Mouse (Mus musculus) liver, adult 2 months (tissue): Measurements from ENCODE around the gene Rpl26. TPM values are rescaled to one million over a fixed set of nuclear protein-coding genes. Genes with fewer than 3 reads are reported as not detected.
"Not testable (repeated sequence)": the region's sequence is repeated elsewhere in the genome, so short reads cannot be mapped to it uniquely, and the experiment has no call there.

ENCODE experiments used
- DNase-seq: peaks from one replicate; pipeline ENCODE4 v3.0.0-alpha.2; 2011; ENCODE audit warnings: low read depth, low spot score; ENCODE audit errors: extremely low read depth
- H3K27ac ChIP-seq: fragments of 200-500 bp; replicated peaks from 2 replicates; pipeline ENCODE4 v1.5.1; 2012; ENCODE audit warnings: low read depth, mild to moderate bottlenecking, control low read depth, inconsistent platforms, low read length; ENCODE audit not compliant: insufficient read depth
- H3K27me3 ChIP-seq: fragments of 200-500 bp; 2 replicates; pipeline ENCODE4 v1.6.1; 2012; ENCODE audit warnings: mild to moderate bottlenecking, moderate library complexity, low read length, inconsistent platforms; ENCODE audit not compliant: control insufficient read depth, insufficient read depth
- H3K36me3 ChIP-seq: fragments of 200-500 bp; 2 replicates; pipeline ENCODE4 v1.6.1; 2012; ENCODE audit warnings: low read length, inconsistent platforms; ENCODE audit not compliant: control insufficient read depth, insufficient read depth
- H3K4me1 ChIP-seq: fragments of 200-500 bp; 2 replicates; pipeline ENCODE4 v1.6.1; 2011; ENCODE audit warnings: low read length; ENCODE audit not compliant: control insufficient read depth, insufficient read depth
- H3K4me3 ChIP-seq: fragments of 200-500 bp; 2 replicates; pipeline ENCODE4 v1.5.1; 2011; ENCODE audit warnings: low read depth, mild to moderate bottlenecking, control low read depth, low read length, moderate library complexity; ENCODE audit not compliant: insufficient read depth
- H3K79me2 ChIP-seq: fragments of 200-500 bp; 2 replicates; pipeline ENCODE4 v1.6.1; 2012; ENCODE audit warnings: inconsistent platforms, mild to moderate bottlenecking, low read length, moderate library complexity; ENCODE audit not compliant: control insufficient read depth, insufficient read depth
- H3K9ac ChIP-seq: fragments of 200-500 bp; 2 replicates; pipeline ENCODE4 v1.6.1; 2012; ENCODE audit warnings: low read depth, mild to moderate bottlenecking, control low read depth, inconsistent platforms, low read length
- CTCF ChIP-seq: fragments of 200-500 bp; IDR thresholded peaks from 2 replicates; pipeline ENCODE4 v1.5.1; 2011; ENCODE audit warnings: low read depth, low read length, control low read depth
- POLR2A ChIP-seq: fragments of 200-500 bp; IDR thresholded peaks from 2 replicates; pipeline ENCODE4 v1.6.1; 2011; ENCODE audit warnings: low read length, control low read depth; ENCODE audit not compliant: insufficient read depth; ENCODE audit errors: extremely low read depth
- WGBS: fragments of 180-500 bp; shearing (Covaris S2); methylation state at CpG from one replicate; pipeline ENCODE4 v1.1.7; 2018; 5-methylcytosine and 5-hydroxymethylcytosine counted together
- polyA plus RNA-seq: library from polyadenylated mRNA; depleted of rRNA; stranded (reverse); fragments of >200 nt; gene quantifications from 2 replicates; pipeline ENCODE4 v1.2.3, GENCODE M21; 2012
- total RNA-seq: library from RNA; depleted of rRNA; stranded (reverse); fragments of >200 nt; gene quantifications from 2 replicates; pipeline ENCODE4 v1.2.3, GENCODE M21; 2014

Gene Rpl26
- total and polyA plus RNA-seq, 2 experiments, result 292 to 1,005 TPM

DNA sequence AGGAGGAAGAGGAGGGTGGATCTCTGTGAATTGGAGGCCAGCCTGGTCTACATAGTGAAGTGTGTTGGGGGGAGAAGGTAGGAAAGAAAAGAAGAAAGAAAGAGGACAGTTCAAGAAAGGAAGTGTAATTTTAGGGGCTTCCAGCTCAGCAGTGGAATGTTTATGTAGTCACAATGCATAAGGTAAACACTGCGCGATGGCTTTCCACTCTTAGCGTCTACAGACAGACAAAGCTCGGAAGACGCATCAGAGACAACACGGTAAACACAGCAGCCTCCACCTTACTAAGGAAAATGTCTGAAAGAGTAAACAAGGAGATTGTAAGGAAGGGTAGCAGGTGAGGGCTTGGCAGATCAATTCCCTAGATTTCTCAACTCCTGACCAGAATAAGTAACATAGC lies 28.6 kb downstream of the Rpl26 start:
- 35% methylated on average over 6 of the region's 6 CpGs for WGBS
- no peaks in the 10 kb centered on the region for H3K79me2 ChIP-seq
- H3K4me3 ChIP-seq, result no peak overlapping the region
- H3K36me3 ChIP-seq, result no peaks in the 10 kb centered on the region
- TF ChIP-seq CTCF (no peak), POLR2A (no peak)
- H3K27ac ChIP-seq, result no peak overlapping the region
- H3K27me3 ChIP-seq, result no peaks in the 10 kb centered on the region
- no peak for DNase-seq
- no peak overlapping the region for H3K9ac ChIP-seq
- no peaks in the 10 kb centered on the region for H3K4me1 ChIP-seq

DNA sequence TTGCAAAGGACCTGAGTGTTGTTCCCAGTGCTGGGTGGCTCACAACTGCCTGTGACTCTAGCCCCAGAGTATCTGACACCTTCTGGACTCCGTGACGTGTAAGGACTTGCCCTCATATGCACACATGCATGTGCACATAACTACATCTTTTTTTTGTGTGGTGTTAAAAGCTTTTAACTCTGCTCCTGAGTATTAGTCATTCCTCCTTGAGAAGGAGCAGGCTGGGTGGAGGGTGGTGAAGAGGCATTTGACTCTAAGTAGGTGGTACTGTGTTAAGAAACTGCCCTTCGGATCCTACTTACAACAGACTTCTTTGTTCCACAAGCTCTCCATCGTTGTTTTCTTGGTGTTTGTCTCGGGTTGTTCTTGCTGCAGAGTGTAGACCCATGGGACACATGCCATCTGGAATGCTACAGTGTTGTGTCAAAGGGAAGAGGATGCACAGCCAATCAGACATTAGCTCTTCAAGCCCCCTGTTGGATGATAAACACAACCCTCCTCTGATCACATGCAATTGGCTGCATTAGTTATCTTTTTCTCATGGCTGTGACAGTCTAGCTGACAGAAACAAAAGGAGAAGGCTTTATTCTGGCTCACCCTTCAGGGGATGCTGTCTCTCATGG lies 32.6 kb downstream of the Rpl26 start:
- H3K9ac ChIP-seq, result no peak overlapping the region
- WGBS, result 79% methylated on average over 5 of the region's 5 CpGs

DNA sequence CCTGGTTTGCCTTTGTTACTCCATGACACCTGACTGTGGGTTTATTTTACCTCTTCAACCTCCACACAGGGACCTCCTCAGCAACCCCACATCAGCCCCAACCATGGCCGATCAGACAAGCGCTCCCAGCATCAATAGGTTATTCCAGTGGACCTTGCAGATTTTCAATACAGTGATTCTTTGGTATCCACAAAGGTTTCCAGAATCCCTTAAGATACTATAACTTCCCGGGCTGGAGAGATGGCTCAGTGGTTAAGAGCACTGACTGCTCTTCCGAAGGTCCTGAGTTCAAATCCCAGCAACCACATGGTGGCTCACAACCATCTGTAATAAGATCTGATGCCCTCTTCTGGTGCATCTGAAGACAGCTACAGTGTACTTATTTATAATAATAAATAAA lies 35.6 kb downstream of the Rpl26 start:
- not testable (repeated sequence) for H3K36me3 ChIP-seq

More for the DNA sequence above, 32.6 kb downstream of the Rpl26 start:
- Histone ChIP-seq H3K27ac (no peak overlapping the region), H3K36me3 (no peaks in the 10 kb centered on the region), H3K4me1 (no peaks in the 10 kb centered on the region), H3K27me3 (no peaks in the 10 kb centered on the region), H3K4me3 (no peak overlapping the region), H3K79me2 (no peaks in the 10 kb centered on the region)
- DNase-seq, result no peak
- TF ChIP-seq CTCF (no peak), POLR2A (no peak)

DNA sequence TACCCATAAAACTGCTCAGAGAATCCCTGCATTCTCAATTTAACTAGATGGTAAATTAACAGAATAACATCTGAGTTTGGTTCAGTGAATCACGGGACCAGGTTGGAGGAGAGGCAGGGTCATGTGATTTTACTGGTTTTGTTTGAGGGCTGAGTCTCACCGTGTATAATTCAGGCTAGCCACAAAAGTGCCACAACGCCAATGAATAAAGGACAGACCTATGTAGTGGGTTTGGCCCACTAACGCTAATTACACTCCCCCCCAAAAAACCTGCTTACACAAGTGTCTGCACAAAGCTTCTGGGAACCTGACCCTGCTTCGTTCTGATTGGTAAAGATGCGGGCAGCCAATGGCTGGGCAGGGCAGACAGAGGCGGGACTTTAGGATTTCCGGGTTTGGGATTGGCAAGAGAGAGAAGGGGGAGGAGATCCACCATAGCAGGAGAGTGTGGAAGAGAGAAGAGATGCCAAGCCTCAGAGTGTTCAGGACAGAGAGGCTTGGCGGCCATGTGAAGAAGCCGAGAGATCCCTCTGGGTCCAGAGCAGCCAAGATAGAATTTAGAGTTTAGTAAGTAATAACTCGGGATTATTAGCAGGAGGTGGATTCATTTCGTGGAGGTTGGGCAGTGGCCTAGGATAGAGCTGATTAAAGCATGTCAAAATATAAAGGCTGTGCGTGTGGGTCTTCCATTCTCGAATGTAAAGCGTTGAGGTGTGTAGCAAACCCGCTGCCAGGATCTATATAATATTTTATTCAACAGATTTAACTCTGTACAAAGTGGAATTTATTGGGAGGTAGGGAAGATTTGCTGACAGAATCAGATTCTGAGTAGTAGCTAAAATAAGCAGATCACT lies 38.3 kb downstream of the Rpl26 start:
- no peaks in the 10 kb centered on the region for H3K36me3 ChIP-seq
- H3K4me3 ChIP-seq, result peak overlapping the region; percentile 43
- TF ChIP-seq POLR2A (0 out of 2 replicates have a peak, but pooled peaks have one; percentile 22), CTCF (no peak)
- no peaks in the 10 kb centered on the region for H3K79me2 ChIP-seq
- H3K27ac ChIP-seq, result peak overlapping the region; percentile 26; the same call in 1 of the 2 replicates
- WGBS, result 2% methylated on average over 16 of the region's 16 CpGs
- peak overlapping the region; percentile 40 for H3K9ac ChIP-seq
- H3K27me3 ChIP-seq, result no peaks in the 10 kb centered on the region
- no peaks in the 10 kb centered on the region for H3K4me1 ChIP-seq
- DNase-seq, result peak; percentile 86

More for the DNA sequence above, 35.6 kb downstream of the Rpl26 start:
- DNase-seq, H3K27ac ChIP-seq, H3K27me3 ChIP-seq, H3K4me1 ChIP-seq, H3K9ac ChIP-seq, H3K79me2 ChIP-seq, H3K4me3 ChIP-seq: not testable (repeated sequence)
- 90% methylated on average over 4 of the region's 4 CpGs for WGBS

DNA sequence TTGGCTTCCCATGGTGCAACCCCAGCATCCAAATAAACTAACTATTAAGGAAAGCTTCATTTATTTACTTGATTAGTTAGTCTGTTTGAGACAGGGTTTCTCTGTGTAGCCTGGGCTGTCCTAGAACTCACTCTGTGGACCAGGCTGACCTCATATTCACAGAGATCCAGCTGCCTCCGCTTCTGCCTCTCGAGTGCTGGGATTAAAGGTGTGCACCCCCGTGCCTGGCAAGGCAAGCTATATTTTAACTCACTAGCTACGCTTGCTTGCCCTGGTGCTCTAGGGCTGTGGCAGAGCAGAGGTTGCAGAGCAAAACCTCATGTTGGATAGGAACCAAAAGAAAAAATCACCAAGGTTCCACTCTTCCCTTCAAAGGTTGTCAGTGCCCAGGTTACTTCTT lies 39.1 kb downstream of the Rpl26 start:
- Histone ChIP-seq H3K9ac (no peak overlapping the region; the same call in 1 of the 2 replicates), H3K27me3 (no peaks in the 10 kb centered on the region)
- TF ChIP-seq POLR2A (no peak), CTCF (no peak)

DNA sequence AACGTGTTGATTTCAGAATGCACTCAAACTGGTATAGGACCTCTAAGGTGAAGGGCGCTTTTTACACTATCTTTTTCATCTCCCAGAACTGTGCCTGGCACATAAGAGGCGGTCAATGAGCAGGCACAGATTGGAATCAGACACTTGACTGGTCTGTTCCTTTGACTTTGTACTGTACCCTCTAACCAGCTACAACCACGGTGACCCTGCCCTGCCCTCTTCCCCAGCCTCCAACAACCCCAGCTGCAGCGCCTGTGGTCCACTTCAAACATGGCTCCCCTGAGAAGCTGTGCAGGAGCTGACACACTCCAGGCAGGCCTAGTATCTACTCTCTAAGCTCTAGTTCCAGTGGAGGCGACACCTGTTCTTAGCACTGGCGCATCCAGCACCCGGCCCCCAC lies 41.3 kb downstream of the Rpl26 start:
- TF ChIP-seq CTCF (no peak), POLR2A (no peak)
- no peaks in the 10 kb centered on the region for H3K79me2 ChIP-seq
- no peaks in the 10 kb centered on the region for H3K36me3 ChIP-seq
- H3K9ac ChIP-seq, result no peak overlapping the region
- no peak overlapping the region for H3K27ac ChIP-seq
- peaks cover 3% of the 10 kb centered on the region; the same call in 1 of the 2 replicates for H3K27me3 ChIP-seq
- no peak overlapping the region for H3K4me3 ChIP-seq
- DNase-seq, result no peak
- H3K4me1 ChIP-seq, result no peaks in the 10 kb centered on the region
- WGBS, result 86% methylated on average over 8 of the region's 8 CpGs

More for the DNA sequence above, 39.1 kb downstream of the Rpl26 start:
- Histone ChIP-seq H3K36me3 (no peaks in the 10 kb centered on the region), H3K4me3 (no peak overlapping the region), H3K79me2 (no peaks in the 10 kb centered on the region), H3K4me1 (no peaks in the 10 kb centered on the region), H3K27ac (no peak overlapping the region)
- WGBS, result 67% methylated on average over 4 of the region's 4 CpGs
- no peak for DNase-seq
